Mouse (Mus musculus): ENCODE results near the gene Vmn1r12. TPM values are rescaled to one million over a fixed set of nuclear protein-coding genes. Genes with fewer than 3 reads are reported as not detected.

Vmn1r12 gene
- not detected in 4 replicates for total RNA-seq (2023)

DNA sequence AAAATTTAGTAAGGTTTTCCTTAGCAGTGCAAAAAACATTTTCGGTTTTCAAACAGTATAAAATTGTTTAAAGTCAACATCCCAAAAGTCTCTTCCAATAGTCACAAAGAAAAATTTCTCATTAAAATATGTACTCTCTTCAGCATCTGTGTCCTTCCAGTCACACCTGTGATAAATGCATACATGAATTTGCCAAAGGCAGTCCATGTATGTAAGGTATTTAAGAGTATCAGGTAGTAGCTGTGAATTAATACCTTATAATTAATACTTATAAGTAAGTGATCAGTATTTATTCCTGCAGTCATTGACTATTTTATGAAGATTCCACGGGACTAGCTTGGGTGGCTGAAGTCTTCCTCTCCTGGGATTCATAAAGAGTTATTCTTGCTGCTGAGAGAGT lies at the start of gene Vmn1r12:
Gene Vmn1r12 (plus strand): TSS at position 301 of the 400 bp plus-strand sequence.

GRCm38 (mm10) chr6:57109154-57109553 lies 47.6 kb upstream of the Vmn1r12 start, which contains the start of gene Vmn1r10:
Vmn1r10 (plus strand) TSS chr6:57109454.

GRCm38 (mm10) chr6:57133155-57133554 lies 23.6 kb upstream of the Vmn1r12 start, which contains the start of gene Vmn1r11:
Vmn1r11 (plus strand) TSS chr6:57133455.

GRCm38 (mm10) chr6:57202990-57203389 lies 46.3 kb downstream of the Vmn1r12 start, which contains the start of gene Vmn1r13:
Vmn1r13 (plus strand) TSS chr6:57203290.

Other genes with a start within 250 kb of the Vmn1r12 start
- gene Nt5c3, start 233.0 kb upstream of the Vmn1r12 start, total RNA-seq (2023), result 53.1 to 65.3 TPM (median 58.3 TPM) in 4 replicates
- gene Vmn1r4, start 232.9 kb upstream of the Vmn1r12 start, total RNA-seq (2023), result 0.36 TPM in 1 of 4 replicates, not detected in the others
- gene Vmn1r5, start 186.6 kb upstream of the Vmn1r12 start, total RNA-seq (2023), result not detected in 4 replicates
- not detected in 4 replicates for gene Vmn1r6, start 159.7 kb upstream of the Vmn1r12 start, total RNA-seq (2023)
- gene Vmn1r7, start 131.6 kb upstream of the Vmn1r12 start, total RNA-seq (2023), result not detected in 4 replicates
- gene Vmn1r8, start 124.6 kb upstream of the Vmn1r12 start, total RNA-seq (2023), result not detected in 4 replicates
- not detected in 4 replicates for gene Vmn1r9, start 90.1 kb upstream of the Vmn1r12 start, total RNA-seq (2023)
- gene Vmn1r10, start 47.5 kb upstream of the Vmn1r12 start, total RNA-seq (2023), result not detected in 4 replicates
- not detected in 4 replicates for gene Vmn1r11, start 23.5 kb upstream of the Vmn1r12 start, total RNA-seq (2023)
- gene Vmn1r13, start 46.4 kb downstream of the Vmn1r12 start, total RNA-seq (2023), result not detected in 4 replicates
- not detected in 4 replicates for gene Vmn1r14, start 74.8 kb downstream of the Vmn1r12 start, total RNA-seq (2023)
- gene Vmn1r15, start 101.0 kb downstream of the Vmn1r12 start, total RNA-seq (2023), result not detected in 4 replicates
- not detected in 4 replicates for gene Vmn1r16, start 172.6 kb downstream of the Vmn1r12 start, total RNA-seq (2023)
- not detected in 4 replicates for gene Vmn1r17, start 206.8 kb downstream of the Vmn1r12 start, total RNA-seq (2023)
- not detected in 4 replicates for gene Vmn1r18, start 238.9 kb downstream of the Vmn1r12 start, total RNA-seq (2023)
- not detected in 4 replicates for gene Vmn1r19, start 246.9 kb downstream of the Vmn1r12 start, total RNA-seq (2023)